Mouse (Mus musculus) limb, embryonic 13.5 days (tissue): Measurements from ENCODE around the gene Gm9803. TPM values are rescaled to one million over a fixed set of nuclear protein-coding genes. Genes with fewer than 3 reads are reported as not detected.
"Not testable (repeated sequence)": the region's sequence is repeated elsewhere in the genome, so short reads cannot be mapped to it uniquely, and the experiment has no call there.

Source experiments
- ATAC-seq: fragments of 200-750 bp; cut with Nextera tagmentation; 2 replicates; pipeline ENCODE4 v1.8.0; 2017; ENCODE audit warnings: low read depth, moderate number of reproducible peaks, moderate TSS enrichment; ENCODE audit not compliant: low FRiP score
- H3K27ac ChIP-seq: fragments of 300-500 bp; sonication (generic); 2 replicates; pipeline ENCODE4 v1.5.1; 2015; ENCODE audit warnings: inconsistent platforms, mild to moderate bottlenecking, moderate library complexity
- H3K27me3 ChIP-seq: fragments of 300-500 bp; sonication (generic); 2 replicates; pipeline ENCODE4 v1.6.1; 2015; ENCODE audit warnings: mild to moderate bottlenecking, inconsistent platforms
- H3K36me3 ChIP-seq: fragments of 300-500 bp; sonication (generic); 2 replicates; pipeline ENCODE4 v1.6.1; 2015; ENCODE audit warnings: inconsistent platforms, mild to moderate bottlenecking, moderate library complexity
- H3K4me1 ChIP-seq: fragments of 300-500 bp; sonication (generic); 2 replicates; pipeline ENCODE4 v1.6.1; 2015; ENCODE audit warnings: inconsistent platforms
- H3K4me2 ChIP-seq: fragments of 300-500 bp; sonication (generic); replicated peaks from 2 replicates; pipeline ENCODE4 v1.6.1; 2015; ENCODE audit warnings: inconsistent platforms, mild to moderate bottlenecking, moderate library complexity
- H3K4me3 ChIP-seq: fragments of 300-500 bp; sonication (generic); 2 replicates; pipeline ENCODE4 v1.5.1; 2015; ENCODE audit warnings: moderate library complexity, mild to moderate bottlenecking, inconsistent platforms
- H3K9ac ChIP-seq: fragments of 300-500 bp; sonication (generic); 2 replicates; pipeline ENCODE4 v1.6.1; 2015; ENCODE audit warnings: mild to moderate bottlenecking, inconsistent platforms
- H3K9me3 ChIP-seq: fragments of 300-500 bp; sonication (generic); 2 replicates; pipeline ENCODE4 v1.6.1; 2016; ENCODE audit warnings: inconsistent platforms
- WGBS: fragments of 180-500 bp; shearing (Covaris S2); methylation state at CpG from one replicate; pipeline ENCODE4 v1.1.7; 2015; 5-methylcytosine and 5-hydroxymethylcytosine counted together
- polyA plus RNA-seq: library from polyadenylated mRNA; unstranded; fragments of >200 nt; fragmentation: Nextera tagmentation; extraction: Ambion mirVana; gene quantifications from 2 replicates; pipeline ENCODE4 v1.2.1, GENCODE M21; 2015

Gm9803 gene
- polyA plus RNA-seq, result 13.7 and 19.6 TPM in 2 replicates

- H3K27ac ChIP-seq, H3K27me3 ChIP-seq, ATAC-seq, H3K4me3 ChIP-seq, H3K4me2 ChIP-seq, H3K9ac ChIP-seq, H3K9me3 ChIP-seq: not testable (repeated sequence)
- 92% methylated on average over 10 of the region's 10 CpGs for WGBS
- H3K36me3 ChIP-seq, result peaks cover 38% of the 10 kb centered on the region
- H3K4me1 ChIP-seq, result peaks cover 10% of the 10 kb centered on the region; the same call in 1 of the 2 replicates
These were observed at the start of gene Gm9803 for GRCm38 (mm10) chr10:43523931-43524330. TSS of gene Gm9803 (plus strand) at chr10:43524084.

DNA sequence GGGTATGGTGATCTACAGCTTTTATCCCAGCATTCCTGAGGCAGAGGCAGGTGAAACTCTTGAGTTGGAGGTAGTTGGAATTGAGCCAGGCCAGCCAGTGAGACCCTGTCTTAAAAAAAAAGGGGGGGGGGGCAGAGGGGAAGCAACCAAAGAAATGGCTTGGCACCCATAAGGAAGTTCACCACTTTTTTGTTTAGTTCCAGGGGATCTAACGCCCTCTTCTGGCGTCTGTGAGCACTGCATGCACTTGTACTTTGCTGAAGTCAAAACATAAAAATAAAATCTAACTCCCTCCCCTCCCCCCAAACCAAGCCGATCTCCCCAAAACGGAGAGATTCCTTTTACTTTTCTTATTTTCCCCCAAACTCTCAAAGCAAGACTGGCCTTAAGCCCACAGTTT, 48.5 kb upstream of the Gm9803 start:
- H3K4me2 ChIP-seq, result no peak overlapping the region
- no peaks in the 10 kb centered on the region for H3K9me3 ChIP-seq
- no peak for ATAC-seq
- peaks cover 13% of the 10 kb centered on the region for H3K4me1 ChIP-seq
- no peaks in the 10 kb centered on the region for H3K27me3 ChIP-seq
- H3K4me3 ChIP-seq, result no peak overlapping the region
- H3K9ac ChIP-seq, result no peak overlapping the region
- WGBS, result 50% methylated on average over 4 of the region's 4 CpGs
- no peaks in the 10 kb centered on the region for H3K36me3 ChIP-seq
- no peak overlapping the region for H3K27ac ChIP-seq

GRCm38 (mm10) chr10:43477459-43477858, 46.4 kb upstream of the Gm9803 start:
- Histone ChIP-seq H3K27me3 (no peaks in the 10 kb centered on the region), H3K27ac (no peak overlapping the region), H3K9me3 (no peaks in the 10 kb centered on the region), H3K4me3 (peak overlapping the region; percentile 63), H3K4me1 (peaks cover 34% of the 10 kb centered on the region), H3K9ac (peak overlapping the region; percentile 95), H3K36me3 (no peaks in the 10 kb centered on the region), H3K4me2 (peak overlapping the region; percentile 78)
- WGBS, result 11% methylated on average over 9 of the region's 9 CpGs
- no peak for ATAC-seq

DNA sequence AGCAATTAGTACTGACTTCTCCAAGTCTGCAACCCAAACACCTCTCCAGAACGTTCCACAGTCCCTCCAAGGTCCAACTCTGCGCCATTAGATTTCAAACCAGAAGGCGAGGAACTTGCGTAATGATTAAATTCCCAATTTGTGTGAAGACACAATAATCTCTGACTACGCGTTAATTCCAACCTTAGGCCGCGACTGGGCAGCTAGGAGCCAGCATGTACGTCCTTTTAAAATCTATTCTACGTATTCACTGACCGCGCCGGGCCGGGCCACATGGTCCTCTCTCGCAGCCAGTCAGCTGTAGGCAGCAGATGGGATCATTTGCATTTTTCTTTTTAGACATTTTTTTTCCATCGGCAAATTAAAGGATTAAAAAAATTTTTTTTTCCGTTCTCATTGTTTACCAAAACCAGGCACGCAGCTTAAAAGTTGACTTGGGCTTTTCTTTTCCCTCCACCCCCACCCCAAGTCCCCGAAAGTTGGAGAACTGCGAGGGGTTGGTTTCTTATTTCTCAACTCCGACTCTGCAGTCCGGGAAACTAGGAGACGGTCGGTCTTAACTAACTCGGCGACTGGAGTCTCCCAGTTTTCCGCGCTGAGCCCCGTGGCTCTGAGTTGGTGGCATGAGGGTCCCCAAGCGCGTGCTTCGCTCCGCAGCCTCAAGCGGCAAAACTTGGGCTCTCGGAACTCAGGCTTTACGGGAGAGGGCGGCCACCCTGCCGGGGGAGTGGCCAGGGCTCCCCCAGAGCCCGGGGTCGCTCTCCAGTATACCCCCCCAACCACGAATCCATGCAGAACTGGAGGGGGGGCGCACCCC, 45.8 kb upstream of the Gm9803 start:
- H3K36me3 ChIP-seq, result no peaks in the 10 kb centered on the region
- H3K27me3 ChIP-seq, result no peaks in the 10 kb centered on the region
- H3K27ac ChIP-seq, result peak overlapping the region; percentile 99
- H3K9me3 ChIP-seq, result no peaks in the 10 kb centered on the region
- ATAC-seq, result peak; percentile 55
- H3K4me3 ChIP-seq, result peak overlapping the region; percentile 63
- under 1% methylated on average over 42 of the region's 42 CpGs for WGBS
- H3K9ac ChIP-seq, result peak overlapping the region; percentile 95
- peaks cover 40% of the 10 kb centered on the region for H3K4me1 ChIP-seq
- H3K4me2 ChIP-seq, result peak overlapping the region; percentile 78

DNA sequence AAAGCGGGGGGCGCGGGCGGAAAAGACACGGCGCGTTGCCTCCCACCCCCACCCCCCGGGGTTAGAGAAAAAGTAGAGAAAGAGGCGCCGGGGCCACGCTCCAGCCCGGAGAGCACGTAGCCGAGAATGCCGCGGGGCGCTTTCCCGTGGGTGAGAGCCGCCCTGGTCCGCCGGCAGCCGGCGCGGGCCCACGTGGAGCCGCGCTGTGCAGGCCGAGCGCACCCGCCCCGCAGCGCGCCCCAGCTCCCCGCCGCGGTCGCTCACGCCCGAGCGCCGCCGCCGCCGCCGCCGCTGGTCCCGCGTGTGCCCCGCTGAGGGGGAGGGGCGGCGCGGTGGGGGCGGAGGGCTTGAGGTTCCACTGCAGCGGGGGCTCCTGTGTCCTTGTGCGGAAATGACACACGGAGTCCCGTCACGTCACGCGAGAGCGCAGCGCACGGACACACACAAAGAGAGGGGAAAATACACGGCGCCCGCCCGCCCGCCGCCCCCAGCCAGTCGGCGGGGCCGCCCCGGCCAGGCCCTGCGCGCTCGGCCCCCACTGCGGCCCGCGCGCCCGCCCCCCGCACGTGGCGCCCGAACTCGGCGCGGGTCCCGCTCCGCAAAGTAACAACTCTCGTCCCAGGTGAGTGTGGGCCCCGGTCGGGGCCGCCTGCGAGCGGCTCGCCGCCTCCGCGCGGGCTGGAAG, 45.0 kb upstream of the Gm9803 start, which contains the start of gene Bend3:
TSS of gene Bend3 (plus strand) at position 81 of the 685 bp plus-strand sequence.
- Histone ChIP-seq H3K4me3 (peak within 1 kb of the TSS; percentile 63), H3K36me3 (no peaks in the 10 kb centered on the region), H3K4me1 (peaks cover 47% of the 10 kb centered on the region), H3K9me3 (no peaks in the 10 kb centered on the region), H3K4me2 (peak within 1 kb of the TSS; percentile 78), H3K9ac (peak within 1 kb of the TSS; percentile 95), H3K27me3 (no peaks in the 10 kb centered on the region), H3K27ac (peak within 1 kb of the TSS; percentile 99)
- peak; percentile 73 for ATAC-seq
- WGBS, result under 1% methylated on average over 68 of the region's 101 CpGs

- no peaks in the 10 kb centered on the region for H3K27me3 ChIP-seq
- peak overlapping the region; percentile 78 for H3K4me2 ChIP-seq
- peak overlapping the region; percentile 63 for H3K4me3 ChIP-seq
- H3K4me1 ChIP-seq, result peaks cover 47% of the 10 kb centered on the region
- peak overlapping the region; percentile 95 for H3K9ac ChIP-seq
- under 1% methylated on average over 88 of the region's 103 CpGs for WGBS
- peak overlapping the region; percentile 99 for H3K27ac ChIP-seq
- H3K9me3 ChIP-seq, result no peaks in the 10 kb centered on the region
- peak; percentile 77 for ATAC-seq
- no peaks in the 10 kb centered on the region for H3K36me3 ChIP-seq
These were observed 44.3 kb upstream of the Gm9803 start for GRCm38 (mm10) chr10:43479436-43480157.

DNA sequence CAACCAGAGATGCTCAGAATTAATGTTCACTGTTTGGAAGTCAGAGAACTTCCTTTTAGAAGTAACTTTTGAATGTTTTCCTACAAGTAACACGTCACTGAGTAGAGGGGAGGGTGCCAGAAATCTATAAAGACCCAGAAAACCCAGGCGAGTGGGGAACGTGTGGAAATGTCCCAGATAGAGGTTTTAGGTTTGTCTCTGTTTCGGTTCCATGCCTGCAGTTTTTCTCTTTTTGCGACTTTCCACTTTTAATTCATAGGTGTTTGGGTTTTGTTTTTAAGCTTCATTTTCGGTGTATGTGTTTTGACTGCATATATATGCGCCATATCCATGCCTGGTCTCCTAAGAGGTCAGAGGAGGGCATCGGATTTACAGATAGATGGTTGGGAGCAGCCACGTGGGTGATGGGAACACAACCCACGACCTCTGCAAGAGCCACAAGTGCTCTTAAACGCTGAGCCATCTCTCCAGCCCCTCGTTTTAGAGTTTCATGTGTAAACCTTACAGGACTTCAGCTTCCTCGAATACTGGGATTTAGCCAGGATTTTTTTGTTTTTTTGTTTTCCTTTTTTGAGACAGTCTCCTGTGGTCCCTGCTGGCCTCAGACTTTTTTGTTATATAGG, 43.5 kb upstream of the Gm9803 start:
- WGBS, result 3% methylated on average over 13 of the region's 13 CpGs
- Histone ChIP-seq H3K36me3 (no peaks in the 10 kb centered on the region), H3K27me3 (no peaks in the 10 kb centered on the region), H3K4me2 (peak overlapping the region; percentile 78), H3K4me3 (peak overlapping the region; percentile 63), H3K9ac (peak overlapping the region; percentile 95), H3K4me1 (peaks cover 47% of the 10 kb centered on the region), H3K9me3 (no peaks in the 10 kb centered on the region), H3K27ac (peak overlapping the region; percentile 99)
- ATAC-seq, result no peak

GRCm38 (mm10) chr10:43481179-43481578, 42.7 kb upstream of the Gm9803 start:
- no peak for ATAC-seq
- H3K36me3 ChIP-seq, result no peaks in the 10 kb centered on the region
- WGBS, result 32% methylated on average over 4 of the region's 4 CpGs
- peaks cover 47% of the 10 kb centered on the region for H3K4me1 ChIP-seq
- H3K27ac ChIP-seq, result no peak overlapping the region
- no peaks in the 10 kb centered on the region for H3K9me3 ChIP-seq
- H3K27me3 ChIP-seq, result no peaks in the 10 kb centered on the region
- no peak overlapping the region for H3K4me3 ChIP-seq
- no peak overlapping the region for H3K9ac ChIP-seq
- peak overlapping the region; percentile 78 for H3K4me2 ChIP-seq

DNA sequence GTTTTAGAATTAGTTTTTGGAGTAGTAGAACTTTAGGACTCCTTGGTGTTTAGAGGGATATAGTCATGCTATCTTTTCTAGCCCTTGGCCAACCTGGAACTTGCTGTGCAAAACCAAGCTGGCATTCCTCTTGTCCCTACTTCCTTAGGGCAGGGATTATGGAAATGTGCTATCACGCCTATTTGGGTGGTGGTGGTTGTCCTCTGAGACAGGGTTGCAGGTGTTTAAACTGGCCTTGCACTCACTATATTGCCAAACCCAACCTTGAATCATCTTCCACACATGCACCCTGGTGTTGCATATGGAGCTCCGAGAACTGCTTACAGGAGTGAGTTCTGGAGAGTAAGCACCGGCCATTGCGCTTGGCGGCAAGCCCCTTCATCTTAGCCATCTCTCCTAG, 41.9 kb upstream of the Gm9803 start:
- no peak overlapping the region for H3K9ac ChIP-seq
- H3K27me3 ChIP-seq, result no peaks in the 10 kb centered on the region
- H3K4me2 ChIP-seq, result no peak overlapping the region
- H3K4me1 ChIP-seq, result peaks cover 45% of the 10 kb centered on the region
- no peaks in the 10 kb centered on the region for H3K9me3 ChIP-seq
- no peak overlapping the region for H3K27ac ChIP-seq
- no peak for ATAC-seq
- no peak overlapping the region for H3K4me3 ChIP-seq
- 89% methylated on average over 5 of the region's 5 CpGs for WGBS
- no peaks in the 10 kb centered on the region; the same call in 1 of the 2 replicates for H3K36me3 ChIP-seq

DNA sequence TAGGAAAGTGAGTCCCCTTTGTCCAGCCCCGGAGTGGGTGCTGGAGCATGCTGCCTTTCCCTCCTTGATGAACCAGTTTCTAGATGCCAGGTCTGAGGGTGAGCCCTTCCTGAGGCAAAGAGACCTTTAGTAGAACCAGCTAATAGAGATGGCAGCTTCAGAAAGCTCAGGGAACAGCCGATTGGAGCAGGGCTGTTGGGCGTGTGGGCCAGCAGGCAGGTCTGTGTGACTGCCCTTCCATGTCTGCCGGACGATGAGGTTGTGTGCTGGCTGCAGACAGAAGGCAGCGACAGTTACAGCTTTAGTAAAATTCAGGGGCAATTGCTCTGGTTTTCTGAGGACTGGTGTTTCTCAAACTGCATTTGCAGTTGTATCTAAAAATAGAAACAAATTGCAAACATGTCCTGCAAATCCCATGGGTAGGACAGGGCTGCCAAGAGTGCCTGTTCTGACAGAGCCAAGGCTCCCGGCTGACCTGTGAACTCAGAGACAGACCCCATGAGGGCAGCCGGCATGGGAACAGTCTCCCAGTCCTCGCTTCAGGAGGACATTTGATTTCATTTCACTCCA, 40.4 kb upstream of the Gm9803 start:
- Histone ChIP-seq H3K9ac (peak overlapping the region; percentile 50; the same call in 1 of the 2 replicates), H3K4me3 (no peak overlapping the region), H3K27ac (peak overlapping the region; percentile 52; the same call in 1 of the 2 replicates), H3K4me2 (peak overlapping the region; percentile 45), H3K36me3 (no peaks in the 10 kb centered on the region; the same call in 1 of the 2 replicates), H3K4me1 (peaks cover 50% of the 10 kb centered on the region), H3K9me3 (no peaks in the 10 kb centered on the region), H3K27me3 (no peaks in the 10 kb centered on the region)
- WGBS, result 20% methylated on average over 9 of the region's 9 CpGs
- ATAC-seq, result no peak

GRCm38 (mm10) chr10:43485751-43486268, 38.1 kb upstream of the Gm9803 start:
- no peak overlapping the region for H3K4me3 ChIP-seq
- no peak overlapping the region for H3K9ac ChIP-seq
- H3K36me3 ChIP-seq, result no peaks in the 10 kb centered on the region; the same call in 1 of the 2 replicates
- 72% methylated on average over 6 of the region's 6 CpGs for WGBS
- peaks cover 63% of the 10 kb centered on the region for H3K4me1 ChIP-seq
- no peak overlapping the region for H3K27ac ChIP-seq
- H3K27me3 ChIP-seq, result no peaks in the 10 kb centered on the region
- H3K4me2 ChIP-seq, result no peak overlapping the region
- ATAC-seq, result no peak
- no peaks in the 10 kb centered on the region for H3K9me3 ChIP-seq
